15 mouse cellular contexts compared by ENCODE assay signal in genomic region chr14:77392476-77392875, GRCm38 (mm10).
"Had no signal": no experiment of that assay in that cellular context is flagged by ENCODE, and none has a peak within 500 bp of the region (broad histone marks: within the 10 kb centered on the region; RNA-seq: fewer than 3 reads in every experiment).

No protein-coding gene starts in this region.

- H3K27me3 ChIP-seq: lung, embryonic 15.5 days; midbrain, embryonic 13.5 days; midbrain, embryonic 15.5 days; neural tube, embryonic 12.5 days; stomach, embryonic 15.5 days had no signal

- H3K9me3 ChIP-seq: lung, embryonic 15.5 days; midbrain, embryonic 13.5 days; midbrain, embryonic 15.5 days; neural tube, embryonic 12.5 days; stomach, embryonic 15.5 days had no signal

- H3K27ac ChIP-seq: lung, embryonic 15.5 days; macrophage; midbrain, embryonic 13.5 days; midbrain, embryonic 15.5 days; neural tube, embryonic 12.5 days; stomach, embryonic 15.5 days; stomach, postnatal 0 days had no signal

- H3K4me1 ChIP-seq: lung, embryonic 15.5 days; midbrain, embryonic 15.5 days; neural tube, embryonic 12.5 days; stomach, embryonic 15.5 days had no signal

- DNase-seq: lung, adult 2 months; lung, postnatal 14 days; lung, postnatal 36 days; right cerebral cortex, postnatal 14 days; thymus, adult 2 months; thymus, postnatal 25 days; thymus, postnatal 4 days had no signal

- H3K36me3 ChIP-seq: lung, embryonic 15.5 days; midbrain, embryonic 13.5 days; midbrain, embryonic 15.5 days; neural tube, embryonic 12.5 days; stomach, embryonic 15.5 days had no signal

- H3K4me3 ChIP-seq: lung, embryonic 15.5 days; megakaryocyte, embryonic 14.5 days; midbrain, embryonic 13.5 days; midbrain, embryonic 15.5 days; neural tube, embryonic 12.5 days; stomach, embryonic 15.5 days had no signal
